Mouse (Mus musculus): Measurements from ENCODE around the gene Tmem258. TPM values are rescaled to one million over a fixed set of nuclear protein-coding genes. Genes with fewer than 3 reads are reported as not detected.

Gene Tmem258
- total and polyA plus RNA-seq, 2 experiments, result 41.1 to 133 TPM

- Histone ChIP-seq H3K9ac (ENCODE audit: low read depth, low read length) (no peak overlapping the region), H3K79me2 (ENCODE audit: control insufficient read depth, insufficient read depth, low read length) (peaks cover 29% of the 10 kb centered on the region; the same call in 1 of the 2 replicates), H3K4me1 (ENCODE audit: control insufficient read depth, insufficient read depth, low read length) (peaks cover 31% of the 10 kb centered on the region), H3K36me3 (ENCODE audit: control insufficient read depth, insufficient read depth, low read length) (no peaks in the 10 kb centered on the region), H3K27ac (replicated peaks; ENCODE audit: insufficient read depth, low read depth, low read length) (no peak overlapping the region), H3K4me3 (ENCODE audit: insufficient read depth, low read depth, low read length) (no peak overlapping the region), H3K27me3 (ENCODE audit: control insufficient read depth, insufficient read depth, low read length) (no peaks in the 10 kb centered on the region)
- no peak for DNase-seq (ENCODE audit: extremely low read depth, low read depth, low spot score)
- WGBS, result 57% methylated on average over 3 of the region's 3 CpGs
- no peak for TF ChIP-seq CTCF (IDR thresholded peaks at IDR 0.05; ENCODE audit: low read depth, low read length)
- no peak for TF ChIP-seq POLR2A (IDR thresholded peaks at IDR 0.05; ENCODE audit: extremely low read depth, insufficient read depth, low read length)
Measured at GRCm38 (mm10) chr19:10238477-10238876, 34.7 kb downstream of the Tmem258 start.

- DNase-seq (ENCODE audit: extremely low read depth, low read depth, low spot score), result no peak
- TF ChIP-seq POLR2A (IDR thresholded peaks at IDR 0.05; ENCODE audit: extremely low read depth, insufficient read depth, low read length) (no peak), CTCF (IDR thresholded peaks at IDR 0.05; ENCODE audit: low read depth, low read length) (no peak)
- no peaks in the 10 kb centered on the region for H3K36me3 ChIP-seq (ENCODE audit: control insufficient read depth, insufficient read depth, low read length)
- H3K27me3 ChIP-seq (ENCODE audit: control insufficient read depth, insufficient read depth, low read length), result no peaks in the 10 kb centered on the region
- H3K9ac ChIP-seq (ENCODE audit: low read depth, low read length), result peak overlapping the region; percentile 91; the same call in 1 of the 2 replicates
- peaks cover 31% of the 10 kb centered on the region for H3K4me1 ChIP-seq (ENCODE audit: control insufficient read depth, insufficient read depth, low read length)
- 28% methylated on average over 2 of the region's 2 CpGs for WGBS
- peaks cover 26% of the 10 kb centered on the region; the same call in 1 of the 2 replicates for H3K79me2 ChIP-seq (ENCODE audit: control insufficient read depth, insufficient read depth, low read length)
- peak overlapping the region; percentile 77; the same call in 1 of the 2 replicates for H3K4me3 ChIP-seq (ENCODE audit: insufficient read depth, low read depth, low read length)
- H3K27ac ChIP-seq (replicated peaks; ENCODE audit: insufficient read depth, low read depth, low read length), result no peak overlapping the region
Measured at GRCm38 (mm10) chr19:10239419-10239818, 35.6 kb downstream of the Tmem258 start.

GRCm38 (mm10) chr19:10239975-10240653 lies 36.3 kb downstream of the Tmem258 start:
- Histone ChIP-seq H3K4me3 (ENCODE audit: insufficient read depth, low read depth, low read length) (peak overlapping the region; percentile 77), H3K9ac (ENCODE audit: low read depth, low read length) (peak overlapping the region; percentile 91), H3K79me2 (ENCODE audit: control insufficient read depth, insufficient read depth, low read length) (peaks cover 19% of the 10 kb centered on the region; the same call in 1 of the 2 replicates), H3K4me1 (ENCODE audit: control insufficient read depth, insufficient read depth, low read length) (peaks cover 25% of the 10 kb centered on the region), H3K27me3 (ENCODE audit: control insufficient read depth, insufficient read depth, low read length) (no peaks in the 10 kb centered on the region), H3K36me3 (ENCODE audit: control insufficient read depth, insufficient read depth, low read length) (no peaks in the 10 kb centered on the region), H3K27ac (replicated peaks; ENCODE audit: insufficient read depth, low read depth, low read length) (peak overlapping the region; percentile 54)
- TF ChIP-seq CTCF (IDR thresholded peaks at IDR 0.05; ENCODE audit: low read depth, low read length) (no peak), POLR2A (IDR thresholded peaks at IDR 0.05; ENCODE audit: extremely low read depth, insufficient read depth, low read length) (no peak)
- peak; percentile 40 for DNase-seq (ENCODE audit: extremely low read depth, low read depth, low spot score)
- WGBS, result under 1% methylated on average over 26 of the region's 26 CpGs

- H3K79me2 ChIP-seq (ENCODE audit: control insufficient read depth, insufficient read depth, low read length), result peaks cover 19% of the 10 kb centered on the region; the same call in 1 of the 2 replicates
Measured at GRCm38 (mm10) chr19:10240654-10241305, 37.0 kb downstream of the Tmem258 start, which contains the start of gene Myrf. Gene Myrf, minus strand, starts transcription at chr19:10240748.

GRCm38 (mm10) chr19:10242916-10243315 lies 39.1 kb downstream of the Tmem258 start:
- 75% methylated on average over 8 of the region's 8 CpGs for WGBS
- no peaks in the 10 kb centered on the region for H3K27me3 ChIP-seq (ENCODE audit: control insufficient read depth, insufficient read depth, low read length)

More at GRCm38 (mm10) chr19:10240654-10241305, 37.0 kb downstream of the Tmem258 start, which contains the start of gene Myrf:
- no peaks in the 10 kb centered on the region for H3K27me3 ChIP-seq (ENCODE audit: control insufficient read depth, insufficient read depth, low read length)
- no peaks in the 10 kb centered on the region for H3K36me3 ChIP-seq (ENCODE audit: control insufficient read depth, insufficient read depth, low read length)
- TF ChIP-seq CTCF (IDR thresholded peaks at IDR 0.05; ENCODE audit: low read depth, low read length) (peak; percentile 96), POLR2A (IDR thresholded peaks at IDR 0.05; ENCODE audit: extremely low read depth, insufficient read depth, low read length) (no peak)
- H3K9ac ChIP-seq (ENCODE audit: low read depth, low read length), result peak within 1 kb of the TSS; percentile 91
- peak within 1 kb of the TSS; percentile 54 for H3K27ac ChIP-seq (replicated peaks; ENCODE audit: insufficient read depth, low read depth, low read length)
- 9% methylated on average over 43 of the region's 43 CpGs for WGBS
- H3K4me3 ChIP-seq (ENCODE audit: insufficient read depth, low read depth, low read length), result peak within 1 kb of the TSS; percentile 77
- DNase-seq (ENCODE audit: extremely low read depth, low read depth, low spot score), result peak; percentile 44
- peaks cover 20% of the 10 kb centered on the region for H3K4me1 ChIP-seq (ENCODE audit: control insufficient read depth, insufficient read depth, low read length)

More at GRCm38 (mm10) chr19:10242916-10243315, 39.1 kb downstream of the Tmem258 start:
- no peak for DNase-seq (ENCODE audit: extremely low read depth, low read depth, low spot score)
- Histone ChIP-seq H3K36me3 (ENCODE audit: control insufficient read depth, insufficient read depth, low read length) (no peaks in the 10 kb centered on the region), H3K4me3 (ENCODE audit: insufficient read depth, low read depth, low read length) (no peak overlapping the region), H3K4me1 (ENCODE audit: control insufficient read depth, insufficient read depth, low read length) (peaks cover 13% of the 10 kb centered on the region), H3K9ac (ENCODE audit: low read depth, low read length) (no peak overlapping the region), H3K79me2 (ENCODE audit: control insufficient read depth, insufficient read depth, low read length) (peaks cover 16% of the 10 kb centered on the region; the same call in 1 of the 2 replicates), H3K27ac (replicated peaks; ENCODE audit: insufficient read depth, low read depth, low read length) (no peak overlapping the region)
- TF ChIP-seq POLR2A (IDR thresholded peaks at IDR 0.05; ENCODE audit: extremely low read depth, insufficient read depth, low read length) (no peak), CTCF (IDR thresholded peaks at IDR 0.05; ENCODE audit: low read depth, low read length) (no peak)

Data from liver, adult 2 months (tissue).